Mouse (Mus musculus): Measurements from ENCODE around the gene Anpep. TPM values are rescaled to one million over a fixed set of nuclear protein-coding genes. Genes with fewer than 3 reads are reported as not detected.
A peak's percentile ranks its signal among the peaks of the same experiment; 100 is the strongest.
"Not testable (repeated sequence)": the region's sequence is repeated elsewhere in the genome, so short reads cannot be mapped to it uniquely, and the experiment has no call there.

Gene Anpep
- polyA plus RNA-seq, 1 experiment from 2014 or later, result 26.7 TPM

DNA sequence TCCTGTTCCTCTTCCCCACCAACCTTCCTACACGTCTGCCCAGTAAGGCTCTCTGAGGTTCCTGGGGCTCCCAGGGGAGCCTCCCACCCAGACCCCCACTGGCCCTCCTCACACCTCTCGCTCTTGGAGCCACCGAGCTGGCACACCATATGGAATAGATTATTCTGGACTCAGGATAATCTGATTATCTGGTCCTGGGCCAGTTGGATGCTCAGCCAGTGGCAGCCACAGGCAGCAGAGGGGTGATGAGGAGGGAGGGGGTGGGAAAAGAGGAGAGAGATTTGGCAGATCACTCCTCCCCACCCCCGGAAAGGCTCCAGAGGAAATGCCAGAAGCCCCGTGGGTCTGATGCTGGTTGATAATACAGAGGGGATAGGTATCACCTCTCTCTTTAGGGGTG, 62.3 kb downstream of the Anpep start:
- 25% methylated on average over 5 of the region's 5 CpGs for WGBS (ENCODE audit: insufficient replicate concordance)
- DNase-seq (no peak), ATAC-seq (no peak)
- no peak overlapping the region for H3K9ac ChIP-seq (replicated peaks)
- H3K9me3 ChIP-seq (ENCODE audit: low read length), result no peaks in the 10 kb centered on the region
- no peaks in the 10 kb centered on the region for H3K36me3 ChIP-seq (replicated peaks; ENCODE audit: insufficient read depth, low read length)
- H3K4me2 ChIP-seq (ENCODE audit: low read depth, low read length), result no peak overlapping the region
- H3K27ac ChIP-seq (ENCODE audit: low read depth), result no peak overlapping the region
- no peak overlapping the region for H3K4me3 ChIP-seq (ENCODE audit: low read depth, low read length)
- H3K4me1 ChIP-seq (ENCODE audit: insufficient read depth), result no peaks in the 10 kb centered on the region
- TF ChIP-seq CTCF (IDR thresholded peaks at IDR 0.05; ENCODE audit: low read depth), result no peak
- TF ChIP-seq EP300 (IDR thresholded peaks at IDR 0.05; ENCODE audit: low read depth), result no peak
- H3K27me3 ChIP-seq (ENCODE audit: insufficient read depth, low read length), result peaks cover 17% of the 10 kb centered on the region

DNA sequence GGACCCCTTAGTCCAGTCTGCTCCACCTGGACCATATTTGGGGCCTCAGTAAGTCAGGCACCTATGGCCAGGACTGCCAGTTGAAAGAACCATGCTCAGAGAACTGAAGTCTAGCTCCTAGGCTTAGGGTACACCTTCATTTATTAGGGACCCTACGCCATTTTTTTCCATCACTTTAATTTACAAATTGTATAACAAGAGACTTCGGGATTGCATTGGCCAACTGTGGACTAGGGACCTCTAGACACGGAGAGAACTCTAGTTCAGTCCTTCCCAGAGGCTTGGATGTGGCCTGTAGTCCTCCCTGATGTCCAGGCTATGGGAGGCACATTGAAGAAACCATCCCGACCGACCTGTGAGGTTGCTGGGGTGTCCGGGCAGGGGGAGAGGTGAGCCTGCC, 67.2 kb downstream of the Anpep start, which contains the start of gene Mesp1:
Gene Mesp1 (minus strand): TSS at position 101 of the 400 bp plus-strand sequence.
- no peaks in the 10 kb centered on the region for H3K9me3 ChIP-seq (ENCODE audit: low read length)
- no peak for DNase-seq
- peaks cover 13% of the 10 kb centered on the region for H3K4me1 ChIP-seq (ENCODE audit: insufficient read depth)
- H3K9ac ChIP-seq (replicated peaks), result no peak within 1 kb of the TSS
- H3K4me3 ChIP-seq (ENCODE audit: low read depth, low read length), result peak within 1 kb of the TSS; percentile 29
- H3K27me3 ChIP-seq (ENCODE audit: insufficient read depth, low read length), result peaks cover 42% of the 10 kb centered on the region
- TF ChIP-seq CTCF (IDR thresholded peaks at IDR 0.05; ENCODE audit: low read depth), result no peak
- no peak for TF ChIP-seq EP300 (IDR thresholded peaks at IDR 0.05; ENCODE audit: low read depth)
- no peaks in the 10 kb centered on the region for H3K36me3 ChIP-seq (replicated peaks; ENCODE audit: insufficient read depth, low read length)
- peak within 1 kb of the TSS; percentile 65 for H3K4me2 ChIP-seq (ENCODE audit: low read depth, low read length)
- no peak within 1 kb of the TSS for H3K27ac ChIP-seq (ENCODE audit: low read depth)
- ATAC-seq, result no peak
- 68% methylated on average over 6 of the region's 6 CpGs for WGBS (ENCODE audit: insufficient replicate concordance)

- no peak overlapping the region for H3K9ac ChIP-seq (replicated peaks)
- H3K36me3 ChIP-seq (replicated peaks; ENCODE audit: insufficient read depth, low read length), result no peaks in the 10 kb centered on the region
- TF ChIP-seq CTCF (IDR thresholded peaks at IDR 0.05; ENCODE audit: low read depth), result peak; percentile 64
- TF ChIP-seq EP300 (IDR thresholded peaks at IDR 0.05; ENCODE audit: low read depth), result no peak
- H3K4me1 ChIP-seq (ENCODE audit: insufficient read depth), result peaks cover 13% of the 10 kb centered on the region
- no peak overlapping the region for H3K27ac ChIP-seq (ENCODE audit: low read depth)
- peak overlapping the region; percentile 29 for H3K4me3 ChIP-seq (ENCODE audit: low read depth, low read length)
- H3K27me3 ChIP-seq (ENCODE audit: insufficient read depth, low read length), result peaks cover 39% of the 10 kb centered on the region
- H3K9me3 ChIP-seq (ENCODE audit: low read length), result no peaks in the 10 kb centered on the region
- peak; percentile 66 for ATAC-seq
- peak; percentile 54 for DNase-seq
- 6% methylated on average over 76 of the region's 80 CpGs for WGBS (ENCODE audit: insufficient replicate concordance)
- H3K4me2 ChIP-seq (ENCODE audit: low read depth, low read length), result peak overlapping the region; percentile 65
These were observed 68.0 kb downstream of the Anpep start for GRCm38 (mm10) chr7:79792635-79793421.

DNA sequence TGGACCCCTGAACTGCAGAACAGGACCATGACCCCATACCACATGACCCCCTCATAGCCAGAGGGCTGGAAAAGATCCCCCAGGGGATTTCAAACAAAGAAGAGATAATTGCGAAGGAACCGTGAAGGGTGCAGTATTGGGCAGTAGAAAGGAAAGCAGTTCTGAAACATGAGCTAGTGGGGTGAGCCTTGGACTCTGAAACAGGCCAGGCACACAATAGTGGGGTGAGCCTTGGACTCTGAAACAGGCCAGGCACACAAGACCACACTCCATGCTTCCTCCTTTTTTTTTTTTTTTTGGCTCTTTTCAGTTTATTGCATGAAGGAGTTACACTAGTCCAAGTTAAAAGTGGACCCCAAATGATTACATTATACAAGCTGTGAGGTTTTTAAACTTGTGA, 71.0 kb downstream of the Anpep start:
- not testable (repeated sequence) for H3K4me2 ChIP-seq (ENCODE audit: low read depth, low read length); H3K9ac ChIP-seq (replicated peaks); DNase-seq; H3K27ac ChIP-seq (ENCODE audit: low read depth); H3K36me3 ChIP-seq (replicated peaks; ENCODE audit: insufficient read depth, low read length); H3K4me3 ChIP-seq (ENCODE audit: low read depth, low read length); H3K9me3 ChIP-seq (ENCODE audit: low read length)
- 43% methylated on average over 2 of the region's 2 CpGs for WGBS (ENCODE audit: insufficient replicate concordance)
- peaks cover 13% of the 10 kb centered on the region for H3K4me1 ChIP-seq (ENCODE audit: insufficient read depth)
- peaks cover 36% of the 10 kb centered on the region for H3K27me3 ChIP-seq (ENCODE audit: insufficient read depth, low read length)
- ATAC-seq, result peak; percentile 36; the same call in 1 of the 2 replicates

DNA sequence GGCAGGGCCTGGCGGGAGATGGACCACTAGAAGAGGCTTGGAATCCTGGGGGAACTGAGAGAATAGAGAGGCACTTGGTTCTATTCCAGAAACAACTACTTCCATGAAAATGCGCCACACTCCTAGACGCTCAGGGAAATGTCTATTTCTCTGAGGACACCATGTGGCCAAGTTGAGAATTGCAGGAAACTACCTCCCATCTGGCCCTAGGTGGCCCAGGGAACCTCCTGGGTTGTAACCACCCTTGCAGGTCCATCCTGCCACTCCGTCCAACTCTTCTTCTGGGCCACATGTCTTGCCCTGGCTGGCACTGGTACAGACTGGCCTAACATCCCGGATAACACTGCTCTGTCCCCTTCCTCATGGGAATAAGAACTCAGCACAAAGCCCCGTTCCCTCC, 74.6 kb downstream of the Anpep start:
- WGBS (ENCODE audit: insufficient replicate concordance), result 21% methylated on average over 6 of the region's 6 CpGs
- ATAC-seq (peak; percentile 52; the same call in 1 of the 2 replicates), DNase-seq (peak; percentile 66)
- Histone ChIP-seq H3K9me3 (ENCODE audit: low read length) (no peaks in the 10 kb centered on the region), H3K4me2 (ENCODE audit: low read depth, low read length) (no peak overlapping the region), H3K9ac (replicated peaks) (no peak overlapping the region), H3K27me3 (ENCODE audit: insufficient read depth, low read length) (peaks cover 2% of the 10 kb centered on the region), H3K27ac (ENCODE audit: low read depth) (no peak overlapping the region), H3K4me1 (ENCODE audit: insufficient read depth) (no peaks in the 10 kb centered on the region; the same call in 1 of the 2 replicates), H3K36me3 (replicated peaks; ENCODE audit: insufficient read depth, low read length) (no peaks in the 10 kb centered on the region), H3K4me3 (ENCODE audit: low read depth, low read length) (no peak overlapping the region)
- TF ChIP-seq EP300 (IDR thresholded peaks at IDR 0.05; ENCODE audit: low read depth) (no peak), CTCF (IDR thresholded peaks at IDR 0.05; ENCODE audit: low read depth) (peak; percentile 79)

GRCm38 (mm10) chr7:79782516-79782855, 78.4 kb downstream of the Anpep start:
- H3K36me3 ChIP-seq (replicated peaks; ENCODE audit: insufficient read depth, low read length), result no peaks in the 10 kb centered on the region
- no peak overlapping the region for H3K4me3 ChIP-seq (ENCODE audit: low read depth, low read length)
- H3K9me3 ChIP-seq (ENCODE audit: low read length), result no peaks in the 10 kb centered on the region
- WGBS (ENCODE audit: insufficient replicate concordance), result 66% methylated on average over 2 of the region's 2 CpGs
- no peak for TF ChIP-seq CTCF (IDR thresholded peaks at IDR 0.05; ENCODE audit: low read depth)
- no peak for TF ChIP-seq EP300 (IDR thresholded peaks at IDR 0.05; ENCODE audit: low read depth)
- no peak for ATAC-seq
- H3K27ac ChIP-seq (ENCODE audit: low read depth), result peak overlapping the region; percentile 97
- H3K9ac ChIP-seq (replicated peaks), result no peak overlapping the region
- no peak for DNase-seq
- H3K4me2 ChIP-seq (ENCODE audit: low read depth, low read length), result no peak overlapping the region
- no peaks in the 10 kb centered on the region for H3K4me1 ChIP-seq (ENCODE audit: insufficient read depth)
- H3K27me3 ChIP-seq (ENCODE audit: insufficient read depth, low read length), result no peaks in the 10 kb centered on the region

Data from liver, postnatal 0 days (tissue).